Mouse (Mus musculus): ENCODE measurements around the gene Slf2.

Gene Slf2

DNA sequence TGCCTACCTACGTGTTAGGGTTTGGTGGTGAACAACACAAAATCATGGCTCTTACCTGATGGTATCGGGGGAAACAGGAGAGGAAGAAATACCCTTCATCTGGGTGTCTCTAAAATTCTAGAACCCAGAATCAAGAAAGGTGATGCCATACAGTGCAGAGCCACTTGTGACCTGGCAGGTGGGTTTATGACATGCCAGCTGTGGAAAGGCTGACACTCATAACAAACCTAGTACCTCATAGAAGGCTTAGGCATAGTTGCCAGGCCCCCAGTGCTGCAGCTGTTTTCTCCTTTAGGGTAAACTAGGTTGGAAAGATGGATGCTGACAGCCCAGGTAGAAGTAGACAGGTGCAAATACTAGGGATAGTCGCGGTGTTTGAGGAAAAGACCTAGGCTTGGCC lies 53.5 kb downstream of the Slf2 start:
- no peak for DNase-seq (ENCODE audit: low spot score)

DNA sequence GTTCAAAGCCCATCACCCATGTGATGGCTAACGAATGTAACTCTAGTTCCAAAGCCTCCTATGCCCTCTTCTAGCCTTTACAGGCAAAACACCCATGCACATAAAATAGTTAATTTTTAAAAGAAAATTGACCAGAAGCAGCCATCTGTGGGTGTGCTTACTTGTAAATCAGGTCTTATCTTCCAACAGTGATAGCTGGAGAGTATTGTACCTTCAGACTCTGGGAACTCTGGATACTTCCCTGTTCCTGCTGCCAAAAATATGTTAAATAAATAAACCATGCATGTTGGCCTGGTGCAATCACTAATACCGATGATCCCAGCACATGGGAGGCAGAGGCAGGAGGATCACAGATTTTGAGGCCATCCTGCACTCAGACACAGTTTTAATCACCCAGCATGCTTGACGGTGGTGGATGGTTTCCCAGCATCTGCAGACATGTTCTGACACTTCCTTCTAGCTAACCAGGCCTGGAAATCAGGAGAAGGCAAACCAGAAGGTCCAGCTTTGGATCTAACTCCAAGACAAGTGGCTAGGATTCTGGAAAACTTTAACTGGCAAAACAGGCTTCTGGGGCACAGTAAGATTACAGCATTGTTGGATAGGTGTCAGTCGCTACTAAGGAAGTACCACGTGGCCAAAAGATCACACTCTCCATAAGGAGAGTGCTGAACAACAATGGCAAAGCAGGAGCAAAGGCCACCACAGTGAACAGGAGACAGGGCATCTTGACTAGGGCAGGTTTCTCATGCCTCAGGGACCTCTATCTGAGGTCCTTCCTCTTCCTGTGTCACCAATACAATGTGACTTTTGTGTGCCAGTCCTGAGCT lies 54.4 kb downstream of the Slf2 start:
- DNase-seq (ENCODE audit: low spot score), result no peak

GRCm38 (mm10) chr19:44987004-44987403 lies 56.1 kb downstream of the Slf2 start:
- no peak for DNase-seq (ENCODE audit: low spot score)

DNA sequence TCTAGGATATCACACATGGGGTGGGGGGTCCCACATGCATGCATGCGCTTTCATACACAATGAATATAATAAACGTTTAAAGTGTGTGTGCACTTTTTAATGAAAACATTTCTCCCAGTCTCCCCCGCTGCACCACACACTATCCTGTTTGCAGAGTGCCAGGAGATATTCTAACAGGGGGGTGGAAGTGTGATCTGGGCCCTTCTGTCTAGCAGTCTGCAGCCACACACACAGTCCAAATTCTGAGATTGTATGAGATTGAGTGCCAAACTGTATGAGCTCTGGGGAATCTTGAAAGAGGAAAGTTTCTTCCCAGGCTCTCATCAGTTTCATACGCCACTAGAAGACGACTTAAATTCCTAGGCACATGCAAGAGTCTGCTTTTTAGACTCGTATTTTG lies 56.9 kb downstream of the Slf2 start:
- DNase-seq (ENCODE audit: low spot score), result no peak

DNA sequence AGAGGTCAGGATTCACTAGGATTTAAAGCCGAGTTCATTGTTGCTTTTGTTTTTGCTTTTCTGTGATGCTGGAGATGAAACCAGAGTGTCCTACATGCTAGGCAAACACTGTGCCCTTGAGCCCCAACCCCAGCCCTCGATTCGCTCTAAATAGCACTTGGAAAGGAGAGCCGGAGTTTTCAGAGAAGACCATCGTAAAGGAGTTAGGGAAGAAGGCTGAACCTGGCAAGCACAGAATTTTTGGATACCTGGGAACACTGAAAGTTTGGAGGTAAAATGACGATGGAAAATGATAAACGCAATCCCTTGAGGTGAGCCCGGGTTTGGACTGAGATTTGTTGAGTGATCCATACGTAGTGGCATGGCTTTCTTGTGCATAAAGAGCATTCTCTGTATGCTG lies 57.4 kb downstream of the Slf2 start:
- DNase-seq (ENCODE audit: low spot score), result no peak

DNA sequence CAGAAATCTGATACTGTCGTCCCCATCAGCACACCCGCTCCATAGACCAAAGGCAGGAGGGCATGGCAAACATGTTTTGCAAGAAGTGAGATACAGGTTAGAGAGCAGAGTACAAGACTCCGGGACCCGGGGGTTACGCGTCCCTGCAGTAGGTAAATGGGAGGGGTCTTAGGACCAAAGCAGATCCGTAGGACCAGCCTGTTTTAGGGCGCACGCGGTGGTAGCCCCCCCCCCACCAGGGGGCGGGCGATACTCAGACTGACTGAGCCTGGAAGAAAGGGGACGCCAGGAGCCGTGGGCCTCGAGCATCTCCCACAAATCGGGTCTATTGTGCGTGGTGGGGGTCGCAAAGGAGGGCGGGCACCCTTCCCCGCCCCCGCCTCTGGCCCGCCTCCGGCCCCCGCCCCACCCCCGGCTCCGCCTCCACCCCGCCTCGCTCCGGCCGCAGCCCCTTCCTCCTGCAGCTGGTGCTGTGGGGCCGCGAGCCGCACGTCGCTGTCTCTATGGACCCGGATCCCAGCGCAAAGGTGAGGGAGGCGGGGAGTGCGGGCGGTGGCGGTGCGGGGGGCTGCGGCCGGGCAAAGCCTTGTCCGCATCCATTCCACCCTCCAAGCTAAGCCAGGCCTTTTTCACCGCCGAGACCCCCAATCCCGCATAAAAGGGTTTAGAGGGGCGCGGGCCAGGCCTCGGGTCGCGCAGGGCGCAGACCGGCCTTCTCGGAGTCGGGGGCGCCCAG lies 58.0 kb downstream of the Slf2 start, which contains the start of gene Sema4g:
Gene Sema4g, plus strand, starts transcription at position 271 of the 736 bp plus-strand sequence.
- no peak for DNase-seq (ENCODE audit: low spot score)

GRCm38 (mm10) chr19:44989567-44990495 lies 58.9 kb downstream of the Slf2 start:
- DNase-seq (ENCODE audit: low spot score), result no peak

GRCm38 (mm10) chr19:44991031-44991430 lies 60.1 kb downstream of the Slf2 start:
- DNase-seq (ENCODE audit: low spot score), result no peak

DNA sequence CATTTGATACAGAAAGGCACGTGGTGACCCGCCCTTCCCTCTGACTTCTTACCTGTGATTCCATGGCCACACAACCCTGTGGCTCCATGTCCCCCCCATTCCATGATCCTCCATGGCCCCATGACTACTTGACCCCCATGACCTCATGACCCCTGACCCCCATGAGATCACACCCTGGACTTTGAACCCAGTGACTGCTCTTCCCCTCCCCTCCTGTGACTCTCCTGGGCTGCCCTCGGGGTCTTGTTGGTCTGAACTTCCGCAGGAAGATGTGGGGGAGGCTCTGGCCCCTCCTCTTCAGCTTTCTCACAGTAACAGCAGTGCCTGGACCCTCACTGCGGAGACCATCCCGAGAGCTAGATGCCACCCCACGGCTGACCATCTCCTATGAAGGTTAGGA lies 61.3 kb downstream of the Slf2 start:
- no peak for DNase-seq (ENCODE audit: low spot score)

- no peak for DNase-seq (ENCODE audit: low spot score)
These were observed 61.8 kb downstream of the Slf2 start for GRCm38 (mm10) chr19:44992712-44993111.

DNA sequence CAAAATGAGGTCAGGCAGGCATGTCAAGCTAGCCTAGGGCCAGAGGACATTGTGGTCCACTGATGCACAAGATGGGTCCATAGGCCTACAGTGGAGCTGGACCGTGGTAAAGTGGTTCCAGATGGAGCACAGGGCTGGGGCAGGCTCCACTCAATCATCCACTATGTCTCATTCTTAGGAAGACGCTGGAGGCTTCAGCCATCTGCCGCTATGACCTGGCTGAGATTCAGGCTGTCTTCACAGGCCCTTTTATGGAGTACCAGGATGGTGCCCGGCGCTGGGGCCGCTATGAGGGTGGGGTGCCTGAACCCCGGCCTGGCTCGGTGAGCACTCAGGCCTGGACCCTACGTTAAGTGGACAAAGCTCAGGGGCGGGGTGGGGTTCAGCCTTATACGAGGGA lies 66.8 kb downstream of the Slf2 start:
- DNase-seq (ENCODE audit: low spot score), result no peak

- DNase-seq (ENCODE audit: low spot score), result no peak
These were observed 68.7 kb downstream of the Slf2 start for GRCm38 (mm10) chr19:44999647-45000046.

DNA sequence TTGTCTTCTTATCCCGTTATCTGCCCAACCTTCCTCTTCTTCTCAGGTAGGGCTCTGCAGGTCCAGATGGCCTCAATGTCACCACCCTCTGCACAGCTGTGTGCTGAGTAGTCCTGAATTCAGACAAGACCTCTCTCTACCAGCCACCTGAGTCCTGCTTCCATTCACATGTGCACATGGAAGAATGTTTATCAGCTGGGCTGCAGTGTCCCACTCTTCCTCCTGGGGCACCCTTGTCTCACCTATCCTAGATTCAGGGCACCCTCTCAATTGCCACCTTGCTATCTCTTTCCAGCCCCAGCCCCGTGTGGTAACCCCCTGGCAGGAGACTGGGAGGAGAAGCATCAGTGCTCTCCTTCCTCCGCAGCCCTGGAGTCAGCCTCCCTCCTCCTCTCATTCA lies 71.3 kb downstream of the Slf2 start:
- DNase-seq (ENCODE audit: low spot score), result no peak

- DNase-seq (ENCODE audit: low spot score), result no peak
These were observed 73.0 kb downstream of the Slf2 start for GRCm38 (mm10) chr19:45003740-45004516.

- no peak for DNase-seq (ENCODE audit: low spot score)
These were observed 74.5 kb downstream of the Slf2 start, which contains the start of gene Twnk for GRCm38 (mm10) chr19:45005444-45005843. Twnk (plus strand) TSS chr19:45005663.

DNA sequence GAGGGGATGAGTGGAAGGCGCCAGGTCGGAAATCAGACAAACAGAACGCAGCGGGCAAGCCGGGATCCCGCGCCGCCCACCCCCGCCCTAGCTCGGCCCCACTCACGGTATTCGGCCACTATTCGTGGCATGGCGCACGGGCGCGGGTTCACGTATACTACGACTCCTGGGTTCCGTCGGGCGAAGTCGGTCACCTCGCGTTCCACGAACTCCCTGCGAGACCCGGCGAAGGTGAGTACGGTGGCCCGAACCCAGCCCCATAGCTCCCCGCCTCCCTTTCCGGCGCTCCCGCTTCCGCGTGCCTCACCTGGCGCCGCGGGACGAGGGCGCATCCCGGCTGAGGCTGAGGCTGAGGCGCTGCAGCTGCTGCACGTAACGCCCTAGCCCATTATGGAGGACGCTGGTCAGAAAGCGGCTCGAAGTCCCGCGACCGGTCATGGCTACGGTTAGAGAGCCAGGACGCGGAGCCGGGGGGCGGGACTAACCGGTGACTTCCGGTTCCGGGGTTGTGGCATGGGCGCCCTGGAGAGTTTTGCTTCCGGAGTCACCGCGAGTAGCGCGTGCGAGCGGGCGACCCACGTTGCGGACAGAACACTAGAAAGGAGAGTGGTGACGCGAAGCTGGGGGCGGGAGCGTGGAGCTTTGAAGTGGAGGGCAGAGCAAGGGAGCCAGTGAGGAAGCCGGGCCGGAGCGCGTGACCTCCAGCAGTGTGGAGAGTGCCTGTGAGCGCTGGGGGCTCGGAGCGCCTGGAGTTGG lies 75.2 kb downstream of the Slf2 start, which contains the start of gene Mrpl43:
Gene Mrpl43, minus strand, starts transcription at position 486 of the 756 bp plus-strand sequence.
- peak; percentile 90 for DNase-seq (ENCODE audit: low spot score)

GRCm38 (mm10) chr19:45007021-45007420 lies 76.1 kb downstream of the Slf2 start:
- DNase-seq (ENCODE audit: low spot score), result no peak

- DNase-seq (ENCODE audit: low spot score), result no peak
These were observed 76.7 kb downstream of the Slf2 start for GRCm38 (mm10) chr19:45007425-45008191.

- no peak for DNase-seq (ENCODE audit: low spot score)
These were observed 79.7 kb downstream of the Slf2 start for GRCm38 (mm10) chr19:45010646-45011045.

DNA sequence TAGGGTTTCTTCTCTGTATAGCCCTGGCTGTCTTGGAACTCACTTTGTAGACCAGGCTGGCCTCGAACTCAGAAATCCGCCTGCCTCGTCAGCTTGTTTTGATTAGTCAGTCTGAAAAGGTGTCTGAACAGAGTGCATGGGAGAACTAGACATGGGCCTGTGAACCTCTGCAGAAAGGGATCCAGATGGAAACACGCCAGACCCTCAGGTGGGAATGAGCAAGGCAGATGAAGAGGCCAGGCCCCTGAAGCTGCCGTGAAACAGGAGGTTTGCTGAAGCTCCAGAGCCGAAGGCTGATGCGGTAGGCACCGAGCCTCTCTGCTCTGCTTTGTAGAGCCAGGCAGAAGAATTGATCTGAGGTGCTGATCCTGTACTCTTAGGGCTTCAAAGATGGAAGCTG lies 81.3 kb downstream of the Slf2 start:
- no peak for DNase-seq (ENCODE audit: low spot score)
